Mouse (Mus musculus): ENCODE measurements around the gene Frem3. TPM values are rescaled to one million over a fixed set of nuclear protein-coding genes. Genes with fewer than 3 reads are reported as not detected.

Frem3 gene
- total and polyA plus RNA-seq, 2 experiments from 2014 or later, result 0.32 to 0.71 TPM

GRCm38 (mm10) chr8:80577126-80577525, 33.8 kb upstream of the Frem3 start:
- no peak for TF ChIP-seq CTCF (IDR thresholded peaks at IDR 0.05)
- no peak overlapping the region for H3K4me3 ChIP-seq (ENCODE audit: low read depth, low read length)

GRCm38 (mm10) chr8:80579038-80579437, 31.8 kb upstream of the Frem3 start:
- Histone ChIP-seq H3K4me3 (ENCODE audit: low read depth, low read length) (no peak overlapping the region), H3K9me3 (ENCODE audit: low read length) (no peaks in the 10 kb centered on the region), H3K27ac (ENCODE audit: low read depth, low read length) (no peak overlapping the region), H3K4me2 (ENCODE audit: low read depth, low read length, poor library complexity, severe bottlenecking) (no peak overlapping the region), H3K9ac (replicated peaks; ENCODE audit: low read length, poor library complexity, severe bottlenecking) (no peak overlapping the region), H3K36me3 (ENCODE audit: insufficient read depth, low read length) (no peaks in the 10 kb centered on the region), H3K27me3 (ENCODE audit: insufficient read depth, low read length) (no peaks in the 10 kb centered on the region), H3K4me1 (ENCODE audit: insufficient read depth, low read length) (no peaks in the 10 kb centered on the region)
- DNase-seq (ENCODE audit: low spot score) (no peak), ATAC-seq (ENCODE audit: low FRiP score) (no peak)
- no peak for TF ChIP-seq CTCF (IDR thresholded peaks at IDR 0.05)
- 66% methylated on average over 1 of the region's 1 CpGs for WGBS

More at GRCm38 (mm10) chr8:80577126-80577525, 33.8 kb upstream of the Frem3 start:
- Histone ChIP-seq H3K4me1 (ENCODE audit: insufficient read depth, low read length) (no peaks in the 10 kb centered on the region), H3K27me3 (ENCODE audit: insufficient read depth, low read length) (no peaks in the 10 kb centered on the region), H3K4me2 (ENCODE audit: low read depth, low read length, poor library complexity, severe bottlenecking) (no peak overlapping the region), H3K9ac (replicated peaks; ENCODE audit: low read length, poor library complexity, severe bottlenecking) (no peak overlapping the region), H3K9me3 (ENCODE audit: low read length) (no peaks in the 10 kb centered on the region), H3K27ac (ENCODE audit: low read depth, low read length) (no peak overlapping the region), H3K36me3 (ENCODE audit: insufficient read depth, low read length) (no peaks in the 10 kb centered on the region)
- DNase-seq (ENCODE audit: low spot score) (no peak), ATAC-seq (ENCODE audit: low FRiP score) (no peak)
- 52% methylated on average over 2 of the region's 2 CpGs for WGBS

GRCm38 (mm10) chr8:80592626-80593025, 18.3 kb upstream of the Frem3 start:
- Histone ChIP-seq H3K9me3 (ENCODE audit: low read length) (no peaks in the 10 kb centered on the region), H3K9ac (replicated peaks; ENCODE audit: low read length, poor library complexity, severe bottlenecking) (no peak overlapping the region), H3K36me3 (ENCODE audit: insufficient read depth, low read length) (no peaks in the 10 kb centered on the region), H3K4me2 (ENCODE audit: low read depth, low read length, poor library complexity, severe bottlenecking) (no peak overlapping the region), H3K4me3 (ENCODE audit: low read depth, low read length) (no peak overlapping the region), H3K4me1 (ENCODE audit: insufficient read depth, low read length) (no peaks in the 10 kb centered on the region), H3K27me3 (ENCODE audit: insufficient read depth, low read length) (no peaks in the 10 kb centered on the region), H3K27ac (ENCODE audit: low read depth, low read length) (no peak overlapping the region)
- TF ChIP-seq CTCF (IDR thresholded peaks at IDR 0.05), result no peak
- ATAC-seq (ENCODE audit: low FRiP score), result no peak
- no peak for DNase-seq (ENCODE audit: low spot score)
- 81% methylated on average over 5 of the region's 5 CpGs for WGBS

- Histone ChIP-seq H3K27me3 (ENCODE audit: insufficient read depth, low read length) (no peaks in the 10 kb centered on the region), H3K4me3 (ENCODE audit: low read depth, low read length) (no peak overlapping the region), H3K4me2 (ENCODE audit: low read depth, low read length, poor library complexity, severe bottlenecking) (no peak overlapping the region), H3K4me1 (ENCODE audit: insufficient read depth, low read length) (no peaks in the 10 kb centered on the region), H3K9me3 (ENCODE audit: low read length) (no peaks in the 10 kb centered on the region), H3K36me3 (ENCODE audit: insufficient read depth, low read length) (no peaks in the 10 kb centered on the region), H3K27ac (ENCODE audit: low read depth, low read length) (no peak overlapping the region), H3K9ac (replicated peaks; ENCODE audit: low read length, poor library complexity, severe bottlenecking) (no peak overlapping the region)
- DNase-seq (ENCODE audit: low spot score), result peak; percentile 55
- no peak for TF ChIP-seq CTCF (IDR thresholded peaks at IDR 0.05)
- no peak for ATAC-seq (ENCODE audit: low FRiP score)
- 38% methylated on average over 6 of the region's 6 CpGs for WGBS
Observed at GRCm38 (mm10) chr8:80600600-80601170, 10.2 kb upstream of the Frem3 start.

- DNase-seq (ENCODE audit: low spot score) (no peak), ATAC-seq (ENCODE audit: low FRiP score) (no peak)
- Histone ChIP-seq H3K9me3 (ENCODE audit: low read length) (no peaks in the 10 kb centered on the region), H3K9ac (replicated peaks; ENCODE audit: low read length, poor library complexity, severe bottlenecking) (no peak overlapping the region), H3K27me3 (ENCODE audit: insufficient read depth, low read length) (no peaks in the 10 kb centered on the region), H3K4me2 (ENCODE audit: low read depth, low read length, poor library complexity, severe bottlenecking) (no peak overlapping the region), H3K4me1 (ENCODE audit: insufficient read depth, low read length) (no peaks in the 10 kb centered on the region), H3K27ac (ENCODE audit: low read depth, low read length) (no peak overlapping the region), H3K4me3 (ENCODE audit: low read depth, low read length) (no peak overlapping the region), H3K36me3 (ENCODE audit: insufficient read depth, low read length) (no peaks in the 10 kb centered on the region)
- TF ChIP-seq CTCF (IDR thresholded peaks at IDR 0.05), result no peak
- 66% methylated on average over 4 of the region's 4 CpGs for WGBS
Observed at GRCm38 (mm10) chr8:80601886-80602285, 9.0 kb upstream of the Frem3 start.

- H3K9ac ChIP-seq (replicated peaks; ENCODE audit: low read length, poor library complexity, severe bottlenecking), result no peak overlapping the region
- H3K4me1 ChIP-seq (ENCODE audit: insufficient read depth, low read length), result no peaks in the 10 kb centered on the region
- ATAC-seq (ENCODE audit: low FRiP score), result no peak
- no peaks in the 10 kb centered on the region for H3K36me3 ChIP-seq (ENCODE audit: insufficient read depth, low read length)
- H3K9me3 ChIP-seq (ENCODE audit: low read length), result no peaks in the 10 kb centered on the region
- H3K27ac ChIP-seq (ENCODE audit: low read depth, low read length), result no peak overlapping the region
- no peak for DNase-seq (ENCODE audit: low spot score)
- peaks cover 6% of the 10 kb centered on the region for H3K27me3 ChIP-seq (ENCODE audit: insufficient read depth, low read length)
- H3K4me3 ChIP-seq (ENCODE audit: low read depth, low read length), result no peak overlapping the region
- WGBS, result 91% methylated on average over 4 of the region's 4 CpGs
- no peak overlapping the region for H3K4me2 ChIP-seq (ENCODE audit: low read depth, low read length, poor library complexity, severe bottlenecking)
- no peak for TF ChIP-seq CTCF (IDR thresholded peaks at IDR 0.05)
Observed at GRCm38 (mm10) chr8:80607082-80607481, 3.8 kb upstream of the Frem3 start.

Data from midbrain, postnatal 0 days (tissue).